Mouse (Mus musculus) embryonic facial prominence, embryonic 13.5 days (tissue): ENCODE data around the gene Chga. TPM values are rescaled to one million over a fixed set of nuclear protein-coding genes. Genes with fewer than 3 reads are reported as not detected.

ENCODE experiments used
- ATAC-seq: fragments of 200-750 bp; cut with Nextera tagmentation; 2 replicates; pipeline ENCODE4 v1.8.0; 2017; ENCODE audit warnings: low read depth; ENCODE audit not compliant: insufficient number of reproducible peaks, insufficient read depth, low FRiP score, low TSS enrichment
- H3K27ac ChIP-seq: fragments of 300-500 bp; sonication (generic); 2 replicates; pipeline ENCODE4 v1.5.1; 2015; ENCODE audit warnings: moderate library complexity, mild to moderate bottlenecking, inconsistent platforms
- H3K27me3 ChIP-seq: fragments of 300-500 bp; sonication (generic); 2 replicates; pipeline ENCODE4 v1.6.1; 2015; ENCODE audit warnings: mild to moderate bottlenecking, inconsistent platforms
- H3K36me3 ChIP-seq: fragments of 300-500 bp; sonication (generic); 2 replicates; pipeline ENCODE4 v1.6.1; 2015; ENCODE audit warnings: mild to moderate bottlenecking, inconsistent platforms
- H3K4me1 ChIP-seq: fragments of 300-500 bp; sonication (generic); 2 replicates; pipeline ENCODE4 v1.6.1; 2015; ENCODE audit warnings: inconsistent platforms
- H3K4me2 ChIP-seq: fragments of 300-500 bp; sonication (generic); 2 replicates; pipeline ENCODE4 v1.6.1; 2015; ENCODE audit warnings: moderate library complexity, mild to moderate bottlenecking, inconsistent platforms
- H3K4me3 ChIP-seq: fragments of 300-500 bp; sonication (generic); 2 replicates; pipeline ENCODE4 v1.5.1; 2015; ENCODE audit warnings: mild to moderate bottlenecking, inconsistent platforms
- H3K9ac ChIP-seq: fragments of 300-500 bp; sonication (generic); 2 replicates; pipeline ENCODE4 v1.6.1; 2015; ENCODE audit warnings: mild to moderate bottlenecking, inconsistent platforms
- H3K9me3 ChIP-seq: fragments of 300-500 bp; sonication (generic); 2 replicates; pipeline ENCODE4 v1.6.1; 2016; ENCODE audit warnings: inconsistent platforms
- WGBS: fragments of 180-500 bp; shearing (Covaris S2); methylation state at CpG from one replicate; pipeline ENCODE4 v1.1.7; 2015; ENCODE audit warnings: mixed read lengths; 5-methylcytosine and 5-hydroxymethylcytosine counted together
- polyA plus RNA-seq: library from polyadenylated mRNA; unstranded; fragments of >200 nt; fragmentation: Nextera tagmentation; extraction: Ambion mirVana; gene quantifications from 2 replicates; pipeline ENCODE4 v1.2.1, GENCODE M21; 2015

Gene Chga
- polyA plus RNA-seq, 1 experiment from 2014 or later = 3.4 TPM

- Histone ChIP-seq H3K4me1 (no peaks in the 10 kb centered on the region), H3K36me3 (peaks cover 8% of the 10 kb centered on the region; the same call in 1 of the 2 replicates), H3K4me2 (no peak overlapping the region), H3K27me3 (no peaks in the 10 kb centered on the region), H3K9ac (no peak overlapping the region), H3K9me3 (no peaks in the 10 kb centered on the region), H3K4me3 (no peak overlapping the region), H3K27ac (no peak overlapping the region)
- 79% methylated on average over 6 of the region's 6 CpGs for WGBS
- ATAC-seq = no peak
Measured at GRCm38 (mm10) chr12:102565086-102565485, 10.3 kb downstream of the Chga start.

- H3K36me3 ChIP-seq = peaks cover 10% of the 10 kb centered on the region; the same call in 1 of the 2 replicates
- no peaks in the 10 kb centered on the region for H3K27me3 ChIP-seq
- ATAC-seq = no peak
- no peaks in the 10 kb centered on the region for H3K4me1 ChIP-seq
- 73% methylated on average over 2 of the region's 2 CpGs for WGBS
- H3K9me3 ChIP-seq = no peaks in the 10 kb centered on the region
- H3K4me3 ChIP-seq = no peak overlapping the region
- H3K4me2 ChIP-seq = no peak overlapping the region
- H3K27ac ChIP-seq = no peak overlapping the region
- H3K9ac ChIP-seq = no peak overlapping the region
Measured at GRCm38 (mm10) chr12:102566951-102567350, 12.2 kb downstream of the Chga start.

DNA sequence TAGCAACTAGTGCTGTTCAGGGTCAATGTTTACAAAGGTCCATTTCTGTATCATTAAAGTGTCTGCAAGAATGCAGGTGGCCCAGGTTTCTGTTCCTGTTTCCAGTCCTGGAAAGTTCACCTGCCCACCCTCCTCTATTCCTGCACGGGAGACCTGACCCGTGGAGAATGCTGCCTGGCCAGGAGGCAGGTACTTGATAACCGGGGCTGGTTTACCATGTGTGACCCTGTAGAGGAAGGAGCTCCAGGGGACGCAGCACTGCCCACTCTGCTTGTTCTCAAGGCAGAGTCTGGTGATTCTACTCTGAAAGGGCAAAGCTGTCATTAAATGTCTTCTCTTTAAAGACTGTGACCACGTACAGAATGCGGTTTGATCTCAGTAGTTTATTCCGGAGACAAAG lies 13.4 kb downstream of the Chga start:
- Histone ChIP-seq H3K4me1 (no peaks in the 10 kb centered on the region), H3K36me3 (peaks cover 21% of the 10 kb centered on the region), H3K4me2 (no peak overlapping the region), H3K9me3 (no peaks in the 10 kb centered on the region), H3K27me3 (no peaks in the 10 kb centered on the region), H3K9ac (no peak overlapping the region), H3K27ac (no peak overlapping the region), H3K4me3 (no peak overlapping the region)
- ATAC-seq = no peak
- 76% methylated on average over 7 of the region's 7 CpGs for WGBS

DNA sequence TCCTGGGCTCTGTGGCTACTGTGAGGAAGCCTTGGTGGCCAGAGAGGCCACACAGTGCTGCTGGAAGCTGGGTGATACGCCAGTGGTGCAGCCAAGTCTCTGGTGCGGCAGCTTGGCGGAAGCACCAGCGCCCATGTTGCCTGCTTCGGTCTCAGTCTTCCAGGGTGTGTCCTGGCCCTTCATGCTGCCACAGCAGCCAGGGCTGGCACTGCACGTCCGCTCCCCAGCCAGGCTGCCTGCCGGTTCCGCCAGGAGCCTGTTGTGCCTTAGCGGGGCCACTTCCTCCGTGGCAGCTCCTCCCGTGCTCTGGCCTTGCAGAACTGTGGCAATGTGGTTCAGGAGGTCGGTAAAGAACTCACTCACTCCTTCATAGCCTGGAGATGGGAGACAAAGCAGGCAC lies 15.3 kb downstream of the Chga start:
- H3K4me2 ChIP-seq = no peak overlapping the region
- no peaks in the 10 kb centered on the region for H3K27me3 ChIP-seq
- H3K9ac ChIP-seq = no peak overlapping the region
- no peaks in the 10 kb centered on the region for H3K9me3 ChIP-seq
- peaks cover 27% of the 10 kb centered on the region for H3K36me3 ChIP-seq
- H3K4me1 ChIP-seq = no peaks in the 10 kb centered on the region
- no peak overlapping the region for H3K27ac ChIP-seq
- 89% methylated on average over 13 of the region's 13 CpGs for WGBS
- ATAC-seq = no peak
- H3K4me3 ChIP-seq = no peak overlapping the region

GRCm38 (mm10) chr12:102570734-102571133 lies 16.0 kb downstream of the Chga start:
- Histone ChIP-seq H3K27ac (no peak overlapping the region), H3K9me3 (no peaks in the 10 kb centered on the region), H3K36me3 (peaks cover 27% of the 10 kb centered on the region), H3K27me3 (no peaks in the 10 kb centered on the region), H3K4me3 (no peak overlapping the region), H3K9ac (no peak overlapping the region), H3K4me2 (no peak overlapping the region), H3K4me1 (no peaks in the 10 kb centered on the region)
- WGBS = 73% methylated on average over 5 of the region's 5 CpGs
- no peak for ATAC-seq

GRCm38 (mm10) chr12:102571666-102572065 lies 16.9 kb downstream of the Chga start:
- no peaks in the 10 kb centered on the region for H3K9me3 ChIP-seq
- H3K36me3 ChIP-seq = peaks cover 31% of the 10 kb centered on the region
- no peak overlapping the region for H3K4me2 ChIP-seq
- no peak overlapping the region for H3K27ac ChIP-seq
- H3K9ac ChIP-seq = no peak overlapping the region
- WGBS = 88% methylated on average over 9 of the region's 9 CpGs
- H3K4me3 ChIP-seq = no peak overlapping the region
- H3K4me1 ChIP-seq = no peaks in the 10 kb centered on the region
- ATAC-seq = no peak
- no peaks in the 10 kb centered on the region for H3K27me3 ChIP-seq

- 68% methylated on average over 7 of the region's 7 CpGs for WGBS
- no peak for ATAC-seq
- H3K4me3 ChIP-seq = no peak overlapping the region
Measured at GRCm38 (mm10) chr12:102573036-102573435, 18.3 kb downstream of the Chga start.

GRCm38 (mm10) chr12:102575541-102576329 lies 21.0 kb downstream of the Chga start:
- no peak overlapping the region for H3K27ac ChIP-seq
- H3K9ac ChIP-seq = no peak overlapping the region
- H3K4me2 ChIP-seq = no peak overlapping the region
- H3K9me3 ChIP-seq = no peaks in the 10 kb centered on the region
- H3K4me1 ChIP-seq = no peaks in the 10 kb centered on the region
- H3K36me3 ChIP-seq = peaks cover 32% of the 10 kb centered on the region
- 66% methylated on average over 5 of the region's 5 CpGs for WGBS
- no peaks in the 10 kb centered on the region for H3K27me3 ChIP-seq
- H3K4me3 ChIP-seq = no peak overlapping the region
- no peak for ATAC-seq

More at GRCm38 (mm10) chr12:102573036-102573435, 18.3 kb downstream of the Chga start:
- H3K27ac ChIP-seq = no peak overlapping the region
- no peaks in the 10 kb centered on the region for H3K4me1 ChIP-seq
- no peaks in the 10 kb centered on the region for H3K27me3 ChIP-seq
- H3K4me2 ChIP-seq = no peak overlapping the region
- H3K36me3 ChIP-seq = peaks cover 38% of the 10 kb centered on the region
- H3K9me3 ChIP-seq = no peaks in the 10 kb centered on the region
- H3K9ac ChIP-seq = no peak overlapping the region

GRCm38 (mm10) chr12:102576659-102577398 lies 22.1 kb downstream of the Chga start:
- no peak for ATAC-seq
- no peaks in the 10 kb centered on the region for H3K9me3 ChIP-seq
- no peak overlapping the region for H3K4me3 ChIP-seq
- no peak overlapping the region for H3K4me2 ChIP-seq
- no peak overlapping the region for H3K9ac ChIP-seq
- no peaks in the 10 kb centered on the region for H3K4me1 ChIP-seq
- WGBS = 81% methylated on average over 10 of the region's 10 CpGs
- H3K36me3 ChIP-seq = peaks cover 32% of the 10 kb centered on the region
- no peaks in the 10 kb centered on the region for H3K27me3 ChIP-seq
- no peak overlapping the region for H3K27ac ChIP-seq

DNA sequence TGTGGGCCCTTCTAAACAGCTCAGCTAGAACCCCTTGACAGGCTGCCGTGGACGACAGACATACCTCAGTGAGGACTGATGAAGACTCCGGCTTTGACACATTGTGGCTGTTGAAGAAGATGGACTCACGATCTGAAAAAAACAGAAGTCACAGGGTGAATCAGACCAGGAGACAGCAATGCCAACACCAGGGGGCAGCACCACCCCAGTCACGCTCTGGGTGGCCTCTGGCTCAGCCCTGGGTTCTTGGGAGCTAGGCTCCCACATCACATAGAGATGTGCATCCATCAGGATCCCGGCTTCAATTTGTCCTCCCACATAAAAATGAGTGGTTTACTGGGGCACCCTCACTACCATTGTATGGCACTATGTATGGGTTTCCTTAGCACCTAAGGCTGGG lies 24.3 kb downstream of the Chga start:
- no peaks in the 10 kb centered on the region for H3K27me3 ChIP-seq
- no peaks in the 10 kb centered on the region for H3K9me3 ChIP-seq
- ATAC-seq = no peak
- no peak overlapping the region for H3K4me2 ChIP-seq
- WGBS = 61% methylated on average over 6 of the region's 6 CpGs
- H3K9ac ChIP-seq = no peak overlapping the region
- H3K4me1 ChIP-seq = 0 out of 2 replicates have a peak, but pooled peaks cover 6% of the 10 kb centered on the region
- H3K27ac ChIP-seq = no peak overlapping the region
- no peak overlapping the region for H3K4me3 ChIP-seq
- peaks cover 14% of the 10 kb centered on the region; the same call in 1 of the 2 replicates for H3K36me3 ChIP-seq

- 67% methylated on average over 5 of the region's 5 CpGs for WGBS
- no peak for ATAC-seq
- H3K36me3 ChIP-seq = peaks cover 21% of the 10 kb centered on the region
- H3K9ac ChIP-seq = no peak overlapping the region
- no peaks in the 10 kb centered on the region for H3K9me3 ChIP-seq
- H3K27me3 ChIP-seq = no peaks in the 10 kb centered on the region
- H3K27ac ChIP-seq = no peak overlapping the region
- no peak overlapping the region for H3K4me3 ChIP-seq
- no peak overlapping the region for H3K4me2 ChIP-seq
- H3K4me1 ChIP-seq = 0 out of 2 replicates have a peak, but pooled peaks cover 6% of the 10 kb centered on the region
Measured at GRCm38 (mm10) chr12:102581579-102582196, 26.9 kb downstream of the Chga start.
